Mouse (Mus musculus) gonadal fat pad, adult 2 months (tissue): ENCODE results near the gene Rapgef5. TPM values are rescaled to one million over a fixed set of nuclear protein-coding genes. Genes with fewer than 3 reads are reported as not detected.
"Not testable (repeated sequence)": the region's sequence is repeated elsewhere in the genome, so short reads cannot be mapped to it uniquely, and the experiment has no call there.

Experiments used
- DNase-seq: peaks from one replicate; pipeline ENCODE4 v3.0.0-alpha.2; 2012; ENCODE audit warnings: low read depth
- polyA plus RNA-seq: library from polyadenylated mRNA; depleted of rRNA; stranded (reverse); fragments of >200 nt; gene quantifications from 2 replicates; pipeline ENCODE4 v1.2.3, GENCODE M21; 2012

Gene Rapgef5
- polyA plus RNA-seq, 1 experiment: 11.5 TPM

DNA sequence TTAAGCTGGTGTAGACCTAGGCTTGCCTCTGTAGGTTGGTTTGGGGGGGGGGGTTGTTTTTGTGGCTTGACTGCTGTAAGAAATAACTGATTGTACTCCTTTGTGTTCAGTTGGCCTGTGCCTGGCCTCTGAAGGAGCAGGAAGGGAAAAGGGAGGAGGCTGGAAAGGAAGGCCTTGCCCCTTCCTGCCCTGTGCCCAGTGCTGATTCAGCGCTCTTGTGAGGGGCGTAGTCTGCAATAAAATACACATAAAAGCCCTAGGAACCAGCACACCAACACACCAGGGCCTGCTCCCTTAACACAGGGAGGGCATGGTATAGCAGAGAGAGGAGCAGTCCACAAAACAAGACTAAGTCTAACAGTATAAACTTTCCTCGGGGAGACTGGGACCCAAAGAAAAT lies 247.0 kb downstream of the Rapgef5 start:
- DNase-seq: no peak

DNA sequence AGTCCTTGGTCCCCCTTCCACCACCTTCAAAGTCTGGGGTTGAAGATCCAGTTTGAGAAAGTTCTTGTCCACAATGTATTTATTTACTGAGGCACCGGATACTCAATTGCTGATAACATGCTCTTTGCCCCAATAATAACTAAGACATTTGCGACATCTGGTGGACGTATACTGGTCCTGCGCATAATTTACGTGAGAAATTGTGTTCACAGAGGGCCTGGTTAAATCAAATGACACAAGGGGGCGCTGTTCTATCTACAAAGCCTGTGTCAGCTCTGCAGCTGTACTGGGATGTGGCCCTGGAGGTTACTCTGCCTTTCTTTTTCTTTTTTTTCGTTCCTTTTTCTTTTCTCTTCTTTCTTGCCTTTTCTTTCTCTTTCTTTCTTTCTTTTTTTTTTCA lies 248.6 kb downstream of the Rapgef5 start:
- DNase-seq: peak; percentile 30

DNA sequence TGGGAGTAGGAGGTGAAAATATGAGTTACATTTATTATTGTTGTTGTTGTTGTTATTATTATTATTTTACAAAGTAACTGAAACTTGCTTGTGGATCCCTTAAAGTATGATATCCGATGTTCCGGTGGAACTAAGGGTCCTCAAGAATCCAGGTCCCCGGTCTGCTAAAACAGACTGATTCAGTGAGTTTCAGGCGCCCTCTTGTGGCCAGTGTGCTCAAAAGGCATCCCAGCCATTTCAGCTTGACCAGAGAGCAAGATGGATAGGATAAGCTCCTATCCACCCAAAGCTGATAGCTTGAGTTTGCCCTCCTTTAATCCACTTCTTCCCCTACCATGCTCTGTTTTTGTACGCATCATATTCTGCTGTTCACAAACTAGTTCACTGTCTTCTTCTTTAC lies 252.8 kb downstream of the Rapgef5 start:
- no peak for DNase-seq

DNA sequence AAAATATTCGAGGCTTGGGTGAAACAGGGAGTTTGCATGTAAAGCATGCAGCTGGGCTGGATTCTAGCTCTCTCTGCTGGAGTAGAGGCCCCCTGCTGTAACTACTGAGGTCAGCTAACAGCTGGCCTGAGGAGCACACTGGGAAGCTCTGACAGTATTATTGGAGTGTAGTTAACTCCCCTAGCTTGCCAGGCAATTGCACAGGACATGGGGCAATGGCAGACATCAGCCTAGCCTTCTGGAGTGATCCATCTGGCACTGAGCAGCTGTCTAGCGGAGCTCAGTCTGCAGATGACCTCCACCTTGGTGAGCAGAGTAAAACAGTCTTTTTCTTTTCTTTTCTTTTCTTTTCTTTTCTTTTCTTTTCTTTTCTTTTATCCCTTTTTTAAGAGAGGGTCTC lies 253.9 kb downstream of the Rapgef5 start:
- DNase-seq: no peak

DNA sequence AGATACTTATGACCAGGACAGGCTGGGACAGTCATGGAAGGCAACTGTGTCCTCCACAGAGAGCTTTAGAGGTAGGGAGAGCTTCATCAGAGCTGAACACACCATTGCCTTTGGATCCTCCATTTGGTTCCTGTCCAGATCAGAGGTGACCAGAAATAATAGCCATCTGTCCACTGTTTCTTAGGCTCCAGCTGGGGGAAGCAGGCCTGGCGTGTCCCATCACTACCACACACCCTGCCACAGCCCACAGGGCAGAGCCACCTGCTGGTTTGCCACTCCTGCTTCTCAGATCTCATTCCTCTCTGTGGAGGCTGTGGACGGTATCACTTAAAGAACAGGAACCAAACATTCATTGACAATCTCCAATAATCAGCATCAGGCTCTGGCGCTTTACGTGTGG lies 254.9 kb downstream of the Rapgef5 start:
- no peak for DNase-seq

DNA sequence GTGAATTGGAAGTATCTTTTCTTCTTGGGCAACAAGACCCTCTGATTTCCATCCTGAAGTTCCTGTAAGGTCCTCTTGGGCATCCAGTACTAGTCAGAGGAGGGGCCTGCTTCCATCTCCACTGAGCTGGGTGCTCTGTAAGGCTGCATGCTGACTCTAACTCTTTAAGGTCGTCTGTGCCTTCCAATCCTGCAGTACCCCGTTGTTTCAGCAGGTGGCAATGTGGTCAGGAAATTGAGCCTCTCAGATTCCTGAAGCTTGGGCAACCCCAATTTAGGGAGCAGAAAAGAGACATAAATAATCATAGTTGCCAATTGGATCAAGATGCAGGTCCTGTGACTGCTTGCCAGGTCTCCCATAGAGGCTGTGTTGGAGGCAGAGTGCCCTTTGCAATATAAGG lies 256.4 kb downstream of the Rapgef5 start:
- DNase-seq: no peak

DNA sequence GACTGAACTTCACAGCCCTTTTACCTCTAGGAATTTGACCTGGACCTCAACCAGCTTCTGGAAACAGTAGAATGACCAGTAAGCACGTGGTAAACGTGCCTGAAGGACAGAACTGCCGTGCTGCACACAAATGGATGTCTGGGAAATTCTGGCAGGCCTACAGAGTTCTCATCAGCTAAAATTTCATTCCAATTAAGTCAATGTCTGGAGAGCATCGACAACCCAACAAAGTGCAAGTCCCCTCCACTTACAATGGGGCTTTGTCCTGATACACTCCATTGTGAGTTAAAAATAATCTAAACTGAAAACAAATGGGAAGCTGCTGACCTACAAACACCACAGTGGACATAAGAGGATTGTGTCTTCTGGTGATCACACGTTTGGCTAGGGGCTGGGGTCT lies 260.6 kb downstream of the Rapgef5 start:
- no peak for DNase-seq

DNA sequence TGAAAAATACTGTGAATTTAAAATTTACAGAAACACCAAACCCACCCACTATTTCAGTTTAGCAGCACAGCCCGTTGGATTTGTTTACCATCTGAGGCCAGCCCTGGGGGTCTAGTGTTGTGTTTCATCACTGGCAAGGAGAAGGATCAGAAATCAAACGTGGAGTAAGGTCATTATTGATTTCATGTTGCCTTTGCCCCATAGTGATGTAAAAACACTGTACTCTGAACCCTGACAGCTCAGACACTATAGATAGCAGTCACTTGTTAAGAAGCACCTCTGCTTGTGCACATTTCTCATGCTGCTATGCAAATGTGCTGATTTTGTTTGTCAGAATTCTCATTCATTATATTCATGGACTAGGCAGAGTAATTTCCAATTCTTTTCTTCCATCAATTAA lies 265.1 kb downstream of the Rapgef5 start:
- DNase-seq: no peak

DNA sequence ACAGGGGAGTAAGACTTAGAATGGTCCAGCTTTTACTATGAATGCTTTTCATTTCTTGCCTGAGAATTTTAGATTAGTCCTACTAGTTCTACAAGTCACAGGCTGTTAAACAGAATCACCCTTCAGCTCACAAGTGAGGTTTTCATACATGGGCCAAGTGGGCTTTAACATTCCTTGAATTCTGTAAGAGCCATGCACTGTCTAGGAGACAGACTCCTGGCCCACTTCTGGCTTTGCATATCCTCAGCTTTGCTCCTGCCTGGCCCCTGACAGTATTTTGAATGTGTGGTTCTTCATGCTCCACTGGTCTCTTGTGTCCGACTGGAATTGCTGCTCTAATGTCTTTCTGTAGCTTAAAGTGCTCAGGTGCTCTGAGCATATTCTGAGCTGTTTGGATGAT lies 267.1 kb downstream of the Rapgef5 start:
- no peak for DNase-seq

DNA sequence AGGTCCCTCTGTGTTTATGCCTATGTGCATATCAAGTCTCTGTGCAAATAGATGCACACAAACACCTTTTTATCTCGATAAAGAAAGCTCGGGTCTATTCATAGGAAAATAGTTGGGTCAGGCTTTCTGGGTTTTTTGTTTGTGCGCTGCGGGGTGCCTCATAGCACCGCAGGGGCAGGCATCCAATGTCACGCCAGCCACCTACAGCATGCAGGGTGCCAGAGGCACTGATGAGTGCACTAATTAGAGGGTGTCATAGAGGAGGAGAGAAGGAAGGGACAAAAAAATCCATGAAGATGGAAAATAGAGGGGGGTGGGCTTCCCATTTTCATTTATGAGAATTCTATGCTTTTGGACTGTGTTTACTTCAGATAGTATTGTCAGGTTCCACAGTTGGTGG lies 270.3 kb downstream of the Rapgef5 start:
- DNase-seq: no peak

DNA sequence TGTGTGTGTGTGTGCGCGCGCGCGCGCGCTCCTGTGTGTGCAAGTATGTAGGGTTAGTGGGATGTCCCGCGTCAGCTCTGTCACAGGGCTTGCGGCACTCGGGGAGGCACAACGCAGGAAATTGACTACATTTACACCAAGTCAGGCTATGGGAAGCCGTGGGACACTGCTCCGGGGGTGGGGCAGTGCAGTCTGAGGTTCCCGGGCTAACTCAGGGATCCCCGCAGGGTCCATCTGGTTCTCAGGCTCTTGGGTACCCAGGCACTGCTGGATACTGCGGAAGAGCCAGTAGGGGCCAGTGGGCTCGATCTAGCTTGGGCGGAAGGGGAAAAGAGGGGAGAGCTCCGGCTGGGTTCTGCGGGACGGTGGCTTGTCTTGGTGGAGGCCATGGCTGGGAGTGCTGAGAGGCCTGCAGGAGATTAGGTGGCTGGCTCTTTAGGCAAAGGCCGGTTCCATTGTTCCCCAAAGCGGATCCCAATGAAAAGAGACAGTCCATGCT lies 272.3 kb downstream of the Rapgef5 start:
- no peak for DNase-seq

DNA sequence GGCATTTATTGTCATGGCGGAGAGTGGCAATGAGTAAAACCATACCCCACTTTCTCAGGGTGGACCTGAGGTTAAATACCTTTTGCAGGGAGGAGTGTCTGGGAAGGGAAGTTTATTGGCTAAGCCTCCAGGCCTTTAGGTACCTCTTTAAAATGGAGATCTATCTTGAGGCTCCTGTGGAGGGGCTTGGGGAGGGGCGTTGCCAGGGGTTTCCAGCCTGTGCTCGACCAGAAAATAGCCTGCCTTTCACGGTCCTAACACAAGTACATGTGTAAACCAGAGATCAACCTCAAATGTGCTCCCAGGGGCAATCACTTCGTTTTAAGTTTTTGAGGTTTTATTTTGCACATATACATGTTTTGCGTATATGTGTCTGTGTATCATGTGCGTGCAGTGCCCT lies 272.7 kb downstream of the Rapgef5 start:
- DNase-seq: no peak

DNA sequence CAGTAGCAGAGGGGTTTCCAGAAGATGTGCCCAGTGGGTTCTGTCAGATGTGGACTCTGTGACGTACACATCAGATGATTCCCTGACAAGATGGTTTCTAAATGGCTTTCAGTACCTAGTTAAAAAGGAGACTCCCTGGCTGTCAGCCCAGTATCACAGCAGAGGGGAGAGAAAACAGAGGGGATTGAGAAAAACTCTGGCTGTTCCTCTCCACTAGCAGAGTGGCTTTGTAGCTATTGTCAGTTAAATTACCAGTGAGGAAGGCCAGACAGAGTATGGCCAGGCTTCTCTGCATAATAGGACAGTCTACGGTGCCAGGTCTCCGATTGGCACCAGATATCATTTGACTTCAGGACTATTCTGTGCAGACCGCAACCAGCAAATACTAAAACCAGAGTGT lies 279.0 kb downstream of the Rapgef5 start:
- DNase-seq: no peak

DNA sequence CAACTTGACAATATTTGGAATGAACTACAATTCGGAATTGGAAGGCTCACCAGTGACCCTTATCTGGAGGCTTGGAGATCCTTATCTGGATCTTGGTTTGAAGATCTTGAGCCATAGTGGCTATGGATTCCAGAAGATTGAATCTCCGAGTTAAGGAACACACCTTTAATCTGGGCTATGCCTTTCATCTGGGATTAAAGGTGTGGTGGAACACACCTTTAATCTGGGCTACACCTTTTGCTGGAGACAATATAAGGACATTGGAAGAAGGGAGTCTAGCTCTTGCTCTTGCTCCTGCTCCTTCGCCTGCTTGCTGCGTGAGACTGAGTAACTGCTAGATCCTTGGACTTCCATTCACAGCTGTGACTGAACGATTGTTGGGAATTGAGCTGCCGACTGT lies 287.7 kb downstream of the Rapgef5 start, which contains the start of gene Cdca7l:
Gene Cdca7l, plus strand, starts transcription at position 301 of the 400 bp plus-strand sequence.
- DNase-seq: not testable (repeated sequence)

DNA sequence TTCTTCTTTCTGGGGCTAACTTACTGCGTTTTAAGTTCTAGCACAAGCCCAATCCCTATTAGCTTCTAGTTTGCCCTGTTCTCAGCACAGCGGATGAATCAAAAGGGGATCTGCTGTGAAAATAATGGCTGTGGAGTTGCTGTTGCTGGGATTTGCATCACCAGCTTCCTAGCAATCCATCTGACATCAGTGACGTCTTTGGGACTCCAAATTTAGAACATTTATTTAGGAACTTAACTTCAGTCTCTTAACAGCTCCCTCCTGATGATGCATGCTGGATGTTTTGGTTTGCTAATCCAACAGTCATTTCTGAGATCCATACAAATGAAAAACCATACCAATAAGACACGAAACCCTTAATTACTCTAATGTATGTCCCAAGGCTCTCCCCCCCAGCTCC lies 289.3 kb downstream of the Rapgef5 start:
- DNase-seq: no peak

DNA sequence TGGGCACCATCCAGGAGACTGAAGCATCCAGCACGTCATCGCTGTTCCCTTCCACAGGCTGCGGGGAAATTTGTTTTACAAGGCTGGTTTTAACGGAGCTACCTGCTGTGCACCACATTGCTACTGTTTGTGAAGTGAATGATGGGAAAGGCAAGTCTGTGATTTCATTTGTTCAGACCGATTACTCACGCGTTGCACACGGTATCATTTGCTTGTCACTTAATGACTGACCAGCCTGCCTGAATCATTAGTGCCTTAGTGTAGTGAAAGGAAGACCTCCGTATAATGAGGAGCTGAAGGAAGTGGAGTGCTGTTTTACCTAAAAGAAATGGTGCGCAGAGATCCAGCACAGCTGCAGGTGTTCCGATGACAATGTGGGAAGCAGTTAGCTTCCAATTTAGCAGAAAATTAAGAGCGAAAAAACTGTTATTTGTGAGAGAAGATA lies 289.8 kb downstream of the Rapgef5 start:
- DNase-seq: no peak

DNA sequence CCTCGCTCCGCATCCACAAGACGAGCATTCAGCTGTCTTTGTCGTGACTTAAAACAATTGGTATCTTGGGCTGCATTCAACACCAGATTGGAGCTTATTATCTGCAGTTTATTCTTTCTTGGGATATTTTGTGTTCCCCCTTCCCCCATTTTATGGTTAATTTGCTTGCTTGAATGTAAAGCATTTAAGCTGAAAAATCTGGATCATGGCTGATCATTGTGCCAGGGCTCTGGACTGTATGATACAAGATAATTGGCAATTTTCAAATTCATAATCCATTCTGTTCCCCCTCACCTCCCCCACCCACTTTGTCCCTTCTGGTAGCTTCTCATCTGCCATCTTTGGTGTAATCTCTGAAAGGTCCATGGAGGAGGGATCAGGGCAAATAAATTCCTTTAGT lies 290.2 kb downstream of the Rapgef5 start:
- no peak for DNase-seq

DNA sequence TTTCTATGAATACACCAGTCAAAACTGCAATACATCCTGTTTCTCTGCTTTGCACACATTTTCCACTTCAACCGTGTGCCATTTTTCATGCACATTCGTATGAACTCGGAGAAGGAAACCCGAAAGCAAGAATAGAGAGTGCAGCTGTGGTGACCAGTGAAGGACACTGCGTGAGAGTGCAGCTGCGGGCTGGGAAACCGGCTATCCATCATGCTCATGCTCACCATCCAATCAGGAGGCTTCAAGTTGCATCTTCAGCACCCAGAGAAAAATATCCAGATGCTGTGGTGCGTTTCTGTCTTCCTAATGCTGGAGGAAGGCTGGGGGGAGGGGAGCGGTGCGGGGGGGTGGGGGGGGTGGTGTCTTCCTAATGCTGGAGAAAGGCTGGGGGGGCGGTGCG lies 291.4 kb downstream of the Rapgef5 start:
- no peak for DNase-seq

DNA sequence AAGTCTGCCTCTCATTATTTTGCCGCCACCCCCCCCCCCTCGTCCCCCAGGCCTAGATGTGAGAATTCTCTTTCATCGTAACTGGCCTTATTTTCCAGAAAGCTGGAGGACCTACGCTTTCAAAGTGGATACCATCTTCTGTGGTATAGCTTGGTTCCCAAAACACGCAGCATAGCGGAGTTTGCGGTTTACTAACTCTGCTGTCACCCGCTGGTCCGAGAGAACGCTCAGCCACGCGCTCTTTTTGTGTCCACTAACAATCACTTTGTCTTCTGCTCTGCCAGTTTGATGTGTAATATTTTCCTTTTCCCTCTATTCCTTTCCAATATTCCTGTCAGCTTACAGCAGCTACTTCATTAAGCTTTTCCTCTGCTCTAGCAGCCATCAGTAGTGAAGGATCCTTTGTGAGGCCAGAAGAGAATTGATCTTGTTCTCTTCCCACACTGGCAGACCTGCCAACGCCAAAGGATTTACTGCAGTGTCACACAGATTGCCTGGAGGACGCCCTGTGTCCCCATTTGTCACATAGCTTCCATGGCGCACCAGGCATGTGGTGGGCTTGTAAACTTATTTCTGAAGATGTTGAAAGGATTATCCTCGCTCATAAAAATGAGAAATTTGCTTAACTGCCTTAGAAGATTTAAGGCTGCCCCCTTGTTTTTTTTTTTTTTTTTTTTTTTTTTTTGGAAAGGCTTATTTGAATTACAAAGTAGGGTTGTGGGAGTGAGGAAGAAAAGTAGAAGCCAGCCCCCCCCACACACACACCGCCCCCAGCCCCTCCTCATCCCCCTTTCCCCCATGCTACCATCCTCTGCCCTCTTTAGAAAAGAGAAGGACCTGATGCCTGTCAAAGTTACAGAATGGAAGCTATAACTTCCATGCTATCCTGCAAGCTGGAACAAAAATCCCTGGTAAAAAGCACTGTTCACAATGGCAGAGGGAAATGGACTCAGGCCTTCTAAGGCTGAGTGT lies 292.4 kb downstream of the Rapgef5 start:
- DNase-seq: no peak
